ENCODE assay signal across 8 mouse cellular contexts in the genomic region with DNA sequence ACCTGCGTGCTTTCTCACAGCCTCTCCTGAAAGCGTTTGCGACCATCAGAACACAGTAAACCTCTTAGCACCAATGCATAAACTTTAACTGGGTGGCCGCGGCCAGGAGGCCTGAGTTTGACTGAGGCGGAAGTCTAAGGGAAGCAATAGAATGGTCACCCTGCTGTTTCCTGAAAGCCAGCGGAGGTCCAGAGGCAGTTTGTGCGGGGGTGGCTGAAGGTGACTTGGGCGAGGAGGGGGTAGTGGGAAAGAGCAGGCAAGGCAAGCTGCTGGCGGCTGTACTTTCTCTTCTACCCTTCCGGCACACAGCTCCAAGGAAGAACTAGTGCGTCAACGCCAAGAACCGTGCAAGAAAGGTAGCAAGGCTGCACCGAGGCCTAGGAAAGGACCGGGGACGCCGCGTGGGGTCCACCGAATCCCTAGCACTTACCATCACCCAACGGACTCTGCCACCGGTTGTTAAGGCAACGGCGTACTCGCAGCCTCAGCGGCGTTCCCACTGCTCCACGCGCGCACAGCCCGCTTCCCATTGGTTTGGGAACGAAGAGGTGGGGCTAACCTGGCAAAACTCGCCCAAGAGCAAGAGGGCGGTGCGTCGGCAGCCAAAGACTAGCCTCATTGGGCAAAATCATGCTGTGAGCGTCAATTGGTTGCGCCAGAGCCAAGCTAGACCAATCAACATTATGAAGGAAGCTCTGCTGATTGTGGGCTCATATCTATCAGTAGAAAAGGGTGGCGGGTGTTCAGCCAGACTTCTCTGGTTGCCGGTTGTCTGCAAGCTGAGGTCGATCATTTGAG. TPM values are rescaled to one million over a fixed set of nuclear protein-coding genes. Genes with fewer than 3 reads are reported as not detected.
DNase-seq lines count a peak whose midpoint lies in the region; ATAC-seq and TF ChIP-seq lines count a peak whose summit lies in the region.

Cetn2 (minus strand) TSS at position 528 of the 798 bp plus-strand sequence.
Nsdhl (plus strand) TSS at position 674 of the 798 bp plus-strand sequence.

- 0 out of 2 replicates have a peak, but pooled peaks cover 2% of the 10 kb centered on the region for H3K4me1 ChIP-seq in cortical plate, adult 2 months (ENCODE audit: control insufficient read depth, insufficient read depth, low read length)
- H3K4me1 ChIP-seq in megakaryocyte, embryonic 14.5 days: peaks cover 31% of the 10 kb centered on the region

- no peak for TF ChIP-seq CTCF in cortical plate, adult 2 months (IDR thresholded peaks at IDR 0.05; ENCODE audit: extremely low read depth, insufficient read depth, low read length)

- DNase-seq in gastrocnemius, adult 8-10 months (ENCODE audit: low spot score in 2 of 2): peak; percentile 73 to 81
- DNase-seq in hindlimb bud, embryonic 11.5 days (ENCODE audit: extremely low spot score, low read depth, low spot score): peak; percentile 56
- peak; percentile 64 to 91 for DNase-seq in left cerebral cortex, adult 8-10 months (ENCODE audit: low spot score in 2 of 2)
- peak; percentile 94 to 96 for DNase-seq in right cerebral cortex, postnatal 10 days (ENCODE audit: low spot score in 2 of 2)
- peak; percentile 61 for DNase-seq in urinary bladder, postnatal 25 days (ENCODE audit: low spot score)

- TF ChIP-seq POLR2A in cortical plate, adult 2 months (IDR thresholded peaks at IDR 0.05; ENCODE audit: extremely low read depth, insufficient read depth, low read length): peak; percentile 55; the same call in 1 of the 2 replicates

- H3K27ac ChIP-seq in cortical plate, adult 2 months (ENCODE audit: insufficient read depth, low read length): no peak within 1 kb of the TSS

- peak within 1 kb of the TSS; percentile 69 for H3K4me3 ChIP-seq in cortical plate, adult 2 months (ENCODE audit: insufficient read depth, low read length)
- H3K4me3 ChIP-seq in megakaryocyte, embryonic 14.5 days (replicated peaks): peak within 1 kb of the TSS; percentile 92

- peak; percentile 95 for ATAC-seq in activated CD4-positive, CD25-positive, alpha-beta regulatory T cell, adult 4 months

- H3K36me3 ChIP-seq in megakaryocyte, embryonic 14.5 days (replicated peaks; ENCODE audit: low read length): peaks cover 38% of the 10 kb centered on the region

- no peaks in the 10 kb centered on the region for H3K9me3 ChIP-seq in megakaryocyte, embryonic 14.5 days

- H3K27me3 ChIP-seq in megakaryocyte, embryonic 14.5 days (replicated peaks): peaks cover 12% of the 10 kb centered on the region

RNA-seq across cellular contexts. Expression of gene Cetn2, which starts in this region (rescaled TPM):
- 100 to 1,000 TPM; 159 to 160 TPM for polyA plus RNA-seq in activated CD4-positive, CD25-positive, alpha-beta regulatory T cell, adult 4 months (2017; shearing (Covaris generic))
- polyA plus RNA-seq in cortical plate, adult 2 months (2012; rRNA removed): 41.4 and 44.3 TPM in 2 replicates
- total RNA-seq in gastrocnemius, adult 8-10 months (2022): 10 to 100 TPM; 26.8 to 31.3 (median 28.9) TPM
- total RNA-seq in left cerebral cortex, adult 8-10 months (2022): 10 to 100 TPM; 51.6 to 59.8 (median 55.7) TPM
- 6.5 TPM in 1 of 2 replicates, not detected in the other for polyA plus RNA-seq in megakaryocyte, embryonic 14.5 days (2012; ENCODE audit: insufficient read depth, low replicate concordance)

RNA-seq across cellular contexts. Expression of gene Nsdhl, which starts in this region (rescaled TPM):
- polyA plus RNA-seq in activated CD4-positive, CD25-positive, alpha-beta regulatory T cell, adult 4 months (2017; shearing (Covaris generic)): 10 to 100 TPM; 27.5 to 29.3 TPM
- polyA plus RNA-seq in cortical plate, adult 2 months (2012; rRNA removed): 32.1 and 36.4 TPM in 2 replicates
- total RNA-seq in gastrocnemius, adult 8-10 months (2022): 1 to 10 TPM; 3.6 to 4.1 (median 3.9) TPM
- 10 to 100 TPM; 24.5 to 31.2 (median 28.4) TPM for total RNA-seq in left cerebral cortex, adult 8-10 months (2022)
- 3.1 and 5.2 TPM in 2 replicates for polyA plus RNA-seq in megakaryocyte, embryonic 14.5 days (2012; ENCODE audit: insufficient read depth, low replicate concordance)

Comparison
In these comparisons a context has a peak if more than half of its experiments do, and no peak if none do; other contexts are left out.
1. RNA of gene Nsdhl (total RNA-seq): 24.5 to 31.2 TPM in left cerebral cortex, adult 8-10 months; 3.6 to 4.1 TPM in gastrocnemius, adult 8-10 months; every median in the first group is over 4 times any median in the second.
2. Peak in every context shown above with its lines, with median percentiles within 50 percentile points of each other: DNase-seq.